In genomic region chr8:78634018-78634417, GRCm38 (mm10) we compare ENCODE assay signal across 20 mouse cellular contexts.
A peak's percentile ranks its signal among the peaks of the same experiment; 100 is the strongest.
DNase-seq lines count a peak whose midpoint lies in the region; ATAC-seq lines count a peak whose summit lies in the region.
"Had no signal": no experiment of that assay in that cellular context is flagged by ENCODE, and none has a peak within 500 bp of the region (broad histone marks: within the 10 kb centered on the region; RNA-seq: fewer than 3 reads in every experiment).

No protein-coding gene starts in this region.

- H3K36me3 ChIP-seq in intestine, embryonic 14.5 days (ENCODE audit: control insufficient read depth, insufficient read depth, low read length): no peaks in the 10 kb centered on the region
- H3K36me3 ChIP-seq in intestine, embryonic 16.5 days (ENCODE audit: control insufficient read depth, insufficient read depth, low read length): no peaks in the 10 kb centered on the region
- no peaks in the 10 kb centered on the region for H3K36me3 ChIP-seq in midbrain, embryonic 10.5 days
- no peaks in the 10 kb centered on the region for H3K36me3 ChIP-seq in midbrain, embryonic 11.5 days (ENCODE audit: control insufficient read depth, insufficient read depth, low read length)
- H3K36me3 ChIP-seq in midbrain, embryonic 12.5 days: no peaks in the 10 kb centered on the region
- H3K36me3 ChIP-seq in neural tube, embryonic 14.5 days (ENCODE audit: control insufficient read depth, insufficient read depth, low read length): no peaks in the 10 kb centered on the region
- H3K36me3 ChIP-seq: embryonic facial prominence, embryonic 12.5 days had no signal

- no peak overlapping the region for H3K9ac ChIP-seq in intestine, embryonic 14.5 days (ENCODE audit: low read length)
- no peak overlapping the region for H3K9ac ChIP-seq in intestine, embryonic 16.5 days (ENCODE audit: low read depth, low read length)
- no peak overlapping the region for H3K9ac ChIP-seq in midbrain, embryonic 11.5 days (ENCODE audit: low read length)
- no peak overlapping the region for H3K9ac ChIP-seq in midbrain, embryonic 12.5 days (replicated peaks)
- no peak overlapping the region for H3K9ac ChIP-seq in neural tube, embryonic 14.5 days (replicated peaks; ENCODE audit: low read depth, low read length)
- H3K9ac ChIP-seq: embryonic facial prominence, embryonic 12.5 days; liver, postnatal 0 days had no signal

- DNase-seq in intestine, embryonic 14.5 days (ENCODE audit: low spot score): no peak
- DNase-seq in midbrain, embryonic 10.5 days (ENCODE audit: low spot score): no peak
- DNase-seq in midbrain, embryonic 11.5 days (ENCODE audit: low spot score, missing footprints): no peak
- DNase-seq in embryo, embryonic 9.5 days (ENCODE audit: extremely low spot score): no peak
- DNase-seq: adrenal gland, postnatal 36 days; cerebellum, adult 8-10 months; gastrocnemius, postnatal 36 days; layer of hippocampus, postnatal 36 days; liver; liver, postnatal 0 days; right cerebral cortex, postnatal 4 days; thymus, postnatal 36 days had no signal

- 65% methylated on average over 3 of the region's 3 CpGs for WGBS in intestine, embryonic 14.5 days
- whole genome bisulfite sequencing in intestine, embryonic 16.5 days: 72% methylated on average over 3 of the region's 3 CpGs
- 86% methylated on average over 3 of the region's 3 CpGs for WGBS in midbrain, embryonic 10.5 days
- WGBS in midbrain, embryonic 11.5 days: 77% methylated on average over 3 of the region's 3 CpGs
- 61% methylated on average over 3 of the region's 3 CpGs for WGBS in midbrain, embryonic 12.5 days
- whole genome bisulfite sequencing in neural tube, embryonic 14.5 days: 27% methylated on average over 3 of the region's 3 CpGs

- H3K27me3 ChIP-seq in intestine, embryonic 14.5 days (replicated peaks; ENCODE audit: control insufficient read depth, insufficient read depth, low read length): no peaks in the 10 kb centered on the region
- H3K27me3 ChIP-seq in intestine, embryonic 16.5 days (replicated peaks; ENCODE audit: control insufficient read depth, insufficient read depth, low read length): no peaks in the 10 kb centered on the region
- H3K27me3 ChIP-seq in midbrain, embryonic 10.5 days (ENCODE audit: low read depth, poor library complexity, severe bottlenecking): no peaks in the 10 kb centered on the region
- H3K27me3 ChIP-seq in midbrain, embryonic 11.5 days (ENCODE audit: control insufficient read depth, insufficient read depth, low read length): no peaks in the 10 kb centered on the region
- H3K27me3 ChIP-seq in midbrain, embryonic 12.5 days: no peaks in the 10 kb centered on the region
- no peaks in the 10 kb centered on the region for H3K27me3 ChIP-seq in neural tube, embryonic 14.5 days (ENCODE audit: control insufficient read depth, insufficient read depth, low read length)
- H3K27me3 ChIP-seq: embryonic facial prominence, embryonic 12.5 days; megakaryocyte, embryonic 14.5 days; Patski had no signal

- H3K4me3 ChIP-seq in intestine, embryonic 14.5 days (ENCODE audit: low read depth, low read length): no peak overlapping the region
- H3K4me3 ChIP-seq in intestine, embryonic 16.5 days (ENCODE audit: low read length): no peak overlapping the region
- H3K4me3 ChIP-seq in midbrain, embryonic 10.5 days: no peak overlapping the region
- no peak overlapping the region for H3K4me3 ChIP-seq in midbrain, embryonic 11.5 days (ENCODE audit: low read depth, low read length)
- H3K4me3 ChIP-seq in midbrain, embryonic 12.5 days: no peak overlapping the region
- H3K4me3 ChIP-seq in neural tube, embryonic 14.5 days (ENCODE audit: low read depth, low read length): no peak overlapping the region
- H3K4me3 ChIP-seq: embryonic facial prominence, embryonic 12.5 days; megakaryocyte, embryonic 14.5 days had no signal

- ATAC-seq in intestine, embryonic 14.5 days (replicated peaks; ENCODE audit: low FRiP score, low TSS enrichment, low read depth): no peak
- no peak for ATAC-seq in intestine, embryonic 16.5 days
- ATAC-seq in midbrain, embryonic 11.5 days (ENCODE audit: low FRiP score): no peak
- ATAC-seq in midbrain, embryonic 12.5 days (ENCODE audit: low FRiP score, low read depth): peak; percentile 38; the same call in 1 of the 2 replicates
- ATAC-seq in neural tube, embryonic 14.5 days (ENCODE audit: low read depth): 0 out of 2 replicates have a peak, but pooled peaks have one; percentile 49
- ATAC-seq in inflammation-experienced regulatory T-cells, adult 6 months: no peak
- ATAC-seq: liver, postnatal 0 days; Patski had no signal

- no peak overlapping the region for H3K27ac ChIP-seq in intestine, embryonic 14.5 days (ENCODE audit: low read depth)
- H3K27ac ChIP-seq in intestine, embryonic 16.5 days (ENCODE audit: low read length): no peak overlapping the region
- H3K27ac ChIP-seq in midbrain, embryonic 10.5 days (replicated peaks): 0 out of 2 replicates have a peak overlapping the region, but pooled peaks have one; percentile 4
- H3K27ac ChIP-seq in midbrain, embryonic 11.5 days (ENCODE audit: low read depth, low read length): no peak overlapping the region; the same call in 1 of the 2 replicates
- H3K27ac ChIP-seq in midbrain, embryonic 12.5 days (replicated peaks): no peak overlapping the region
- no peak overlapping the region for H3K27ac ChIP-seq in neural tube, embryonic 14.5 days (ENCODE audit: low read depth, low read length)
- H3K27ac ChIP-seq: embryonic facial prominence, embryonic 12.5 days had no signal

- H3K4me1 ChIP-seq in intestine, embryonic 14.5 days (replicated peaks; ENCODE audit: control insufficient read depth, insufficient read depth, low read length): 0 out of 2 replicates have a peak, but pooled peaks cover 11% of the 10 kb centered on the region
- peaks cover 2% of the 10 kb centered on the region; the same call in 1 of the 2 replicates for H3K4me1 ChIP-seq in intestine, embryonic 16.5 days (ENCODE audit: control insufficient read depth, insufficient read depth, low read length)
- H3K4me1 ChIP-seq in midbrain, embryonic 10.5 days: peaks cover 38% of the 10 kb centered on the region
- peaks cover 13% of the 10 kb centered on the region; the same call in 1 of the 2 replicates for H3K4me1 ChIP-seq in midbrain, embryonic 11.5 days (ENCODE audit: control insufficient read depth, insufficient read depth, low read length)
- peaks cover 35% of the 10 kb centered on the region for H3K4me1 ChIP-seq in midbrain, embryonic 12.5 days
- H3K4me1 ChIP-seq in neural tube, embryonic 14.5 days (ENCODE audit: control insufficient read depth, insufficient read depth, low read length): 0 out of 2 replicates have a peak, but pooled peaks cover 3% of the 10 kb centered on the region

- H3K4me2 ChIP-seq in intestine, embryonic 14.5 days (ENCODE audit: low read length): 0 out of 2 replicates have a peak overlapping the region, but pooled peaks have one; percentile 9
- H3K4me2 ChIP-seq in intestine, embryonic 16.5 days (ENCODE audit: low read depth, low read length): no peak overlapping the region
- no peak overlapping the region for H3K4me2 ChIP-seq in midbrain, embryonic 11.5 days
- H3K4me2 ChIP-seq in midbrain, embryonic 12.5 days (replicated peaks): 0 out of 2 replicates have a peak overlapping the region, but pooled peaks have one; percentile 13
- peak overlapping the region; percentile 37; the same call in 1 of the 2 replicates for H3K4me2 ChIP-seq in neural tube, embryonic 14.5 days (ENCODE audit: low read depth, low read length)
- H3K4me2 ChIP-seq: embryonic facial prominence, embryonic 12.5 days; heart, embryonic 11.5 days had no signal

- no peaks in the 10 kb centered on the region for H3K9me3 ChIP-seq in intestine, embryonic 14.5 days (ENCODE audit: control insufficient read depth, low read length)
- no peaks in the 10 kb centered on the region for H3K9me3 ChIP-seq in intestine, embryonic 16.5 days (ENCODE audit: control insufficient read depth, low read length)
- H3K9me3 ChIP-seq in midbrain, embryonic 10.5 days (replicated peaks): peaks cover 3% of the 10 kb centered on the region; the same call in 1 of the 2 replicates
- H3K9me3 ChIP-seq in midbrain, embryonic 11.5 days (ENCODE audit: control insufficient read depth, low read length): no peaks in the 10 kb centered on the region; the same call in 1 of the 2 replicates
- H3K9me3 ChIP-seq in midbrain, embryonic 12.5 days: no peaks in the 10 kb centered on the region
- no peaks in the 10 kb centered on the region for H3K9me3 ChIP-seq in neural tube, embryonic 14.5 days (ENCODE audit: control insufficient read depth, low read length)
- H3K9me3 ChIP-seq: embryonic facial prominence, embryonic 12.5 days had no signal

Comparison
In these comparisons a context has a peak if more than half of its experiments do, and no peak if none do; other contexts are left out.
1. ATAC-seq: peak in midbrain, embryonic 12.5 days (single experiment) and neural tube, embryonic 14.5 days (single experiment); none in intestine, embryonic 14.5 days (single experiment), intestine, embryonic 16.5 days (single experiment), midbrain, embryonic 11.5 days (single experiment) and inflammation-experienced regulatory T-cells, adult 6 months (single experiment).
2. H3K4me2 ChIP-seq: peak in intestine, embryonic 14.5 days (single experiment), midbrain, embryonic 12.5 days (single experiment) and neural tube, embryonic 14.5 days (single experiment); none in intestine, embryonic 16.5 days (single experiment) and midbrain, embryonic 11.5 days (single experiment).